Mouse (Mus musculus) lung, postnatal 0 days (tissue): ENCODE data around the gene Psg16.

Experiments
- CTCF ChIP-seq: IDR thresholded peaks from 2 replicates; pipeline ENCODE4 v1.5.1; 2016; ENCODE audit warnings: antibody characterized with exemption, mild to moderate bottlenecking
- EP300 ChIP-seq: IDR thresholded peaks from 2 replicates; pipeline ENCODE4 v1.6.1; 2016; ENCODE audit warnings: antibody characterized with exemption, mild to moderate bottlenecking, control low read depth

DNA sequence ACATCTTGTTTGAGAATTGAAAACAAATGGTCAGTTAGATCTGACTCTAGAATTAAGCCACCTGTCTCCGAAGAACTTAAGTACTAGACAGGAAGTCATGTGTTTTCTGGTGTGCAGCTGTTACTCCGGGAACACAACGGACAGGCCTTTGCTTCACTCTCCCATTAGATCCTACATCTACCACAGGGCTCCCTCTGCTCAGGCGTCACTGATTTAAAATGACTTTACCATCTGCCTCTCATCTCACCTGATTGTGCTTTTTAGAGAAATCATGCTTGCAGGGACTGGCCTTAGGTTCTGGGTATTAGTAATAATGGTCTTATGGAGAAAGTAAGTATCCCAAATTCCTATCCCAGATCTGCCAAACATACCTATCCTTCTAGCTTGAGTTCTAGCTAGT is 8.9 kb downstream of the Psg16 start:
- TF ChIP-seq CTCF (no peak), EP300 (no peak)
